Comparison of ENCODE assay signal across 31 mouse cellular contexts in the genomic region with DNA sequence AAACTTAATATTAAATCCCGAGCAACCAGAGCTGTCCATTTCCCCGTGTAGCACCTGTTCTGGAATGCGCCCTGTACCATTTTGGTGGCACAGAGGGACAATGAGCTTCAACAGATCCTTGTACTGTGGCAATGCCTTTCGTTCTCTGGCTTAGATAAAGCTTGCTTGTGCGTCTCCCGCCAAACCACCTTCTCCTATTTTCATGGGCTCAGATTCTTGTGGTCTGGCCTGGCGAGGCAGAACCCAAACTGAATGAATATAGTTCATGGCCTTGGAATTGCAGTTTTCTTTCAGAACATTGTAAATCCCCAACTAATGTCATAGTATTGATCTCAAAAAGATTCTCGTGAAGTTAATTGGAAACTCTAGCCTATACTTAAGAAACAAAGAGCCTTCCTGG.
"Had no signal": no experiment of that assay in that cellular context is flagged by ENCODE, and none has a peak within 500 bp of the region (broad histone marks: within the 10 kb centered on the region; RNA-seq: fewer than 3 reads in every experiment).

No protein-coding gene starts in this region.

- DNase-seq: left cerebral cortex, postnatal 4 days; liver; liver, embryonic 13.5 days; liver, postnatal 0 days; lung, adult 18-20 months; lung, adult 2 months; lung, embryonic 14.5 days; lung, postnatal 10 days; lung, postnatal 14 days; lung, postnatal 36 days; lung, postnatal 4 days; midbrain, embryonic 14.5 days had no signal

- ATAC-seq: liver, embryonic 12.5 days; liver, postnatal 0 days; lung, postnatal 0 days; midbrain, embryonic 13.5 days; midbrain, embryonic 15.5 days; midbrain, embryonic 16.5 days had no signal

- H3K4me3 ChIP-seq: limb, embryonic 10.5 days; limb, embryonic 12.5 days; limb, embryonic 13.5 days; limb, embryonic 15.5 days; liver, embryonic 12.5 days; liver, embryonic 13.5 days; liver, embryonic 15.5 days; lung, embryonic 15.5 days; megakaryocyte, embryonic 14.5 days; midbrain, embryonic 10.5 days; midbrain, embryonic 12.5 days; midbrain, embryonic 13.5 days; midbrain, embryonic 15.5 days; myocyte had no signal

- H3K4me2 ChIP-seq: limb, embryonic 12.5 days; limb, embryonic 13.5 days; limb, embryonic 15.5 days; liver, embryonic 11.5 days; liver, embryonic 12.5 days; liver, embryonic 13.5 days; liver, embryonic 15.5 days; lung, embryonic 14.5 days; lung, embryonic 15.5 days; midbrain, embryonic 11.5 days; midbrain, embryonic 12.5 days; midbrain, embryonic 13.5 days; midbrain, embryonic 15.5 days had no signal

- H3K9me3 ChIP-seq: limb, embryonic 10.5 days; limb, embryonic 12.5 days; limb, embryonic 13.5 days; limb, embryonic 15.5 days; liver, embryonic 12.5 days; liver, embryonic 13.5 days; liver, embryonic 15.5 days; lung, embryonic 15.5 days; midbrain, embryonic 10.5 days; midbrain, embryonic 12.5 days; midbrain, embryonic 13.5 days; midbrain, embryonic 15.5 days had no signal

- H3K27ac ChIP-seq: limb, embryonic 10.5 days; limb, embryonic 12.5 days; limb, embryonic 13.5 days; limb, embryonic 15.5 days; liver, embryonic 12.5 days; liver, embryonic 13.5 days; liver, embryonic 14.5 days; liver, embryonic 15.5 days; lung, embryonic 15.5 days; macrophage; midbrain, embryonic 10.5 days; midbrain, embryonic 12.5 days; midbrain, embryonic 13.5 days; midbrain, embryonic 15.5 days had no signal

- H3K9ac ChIP-seq: limb, embryonic 12.5 days; limb, embryonic 13.5 days; limb, embryonic 15.5 days; liver, embryonic 12.5 days; liver, embryonic 13.5 days; liver, embryonic 14.5 days; liver, embryonic 15.5 days; liver, postnatal 0 days; lung, embryonic 14.5 days; lung, embryonic 15.5 days; midbrain, embryonic 12.5 days; midbrain, embryonic 13.5 days; midbrain, embryonic 15.5 days had no signal

- H3K4me1 ChIP-seq: limb, embryonic 12.5 days; limb, embryonic 13.5 days; liver, embryonic 12.5 days; liver, embryonic 13.5 days; liver, embryonic 15.5 days; lung, embryonic 15.5 days; megakaryocyte, embryonic 14.5 days; midbrain, embryonic 10.5 days; midbrain, embryonic 12.5 days; midbrain, embryonic 13.5 days; midbrain, embryonic 15.5 days had no signal

- H3K36me3 ChIP-seq: limb, embryonic 10.5 days; limb, embryonic 12.5 days; limb, embryonic 13.5 days; limb, embryonic 15.5 days; liver, embryonic 12.5 days; liver, embryonic 13.5 days; liver, embryonic 15.5 days; lung, embryonic 15.5 days; midbrain, embryonic 10.5 days; midbrain, embryonic 12.5 days; midbrain, embryonic 13.5 days; midbrain, embryonic 15.5 days had no signal

- H3K27me3 ChIP-seq: limb, embryonic 12.5 days; limb, embryonic 13.5 days; limb, embryonic 15.5 days; liver, embryonic 12.5 days; liver, embryonic 13.5 days; liver, embryonic 15.5 days; lung, embryonic 15.5 days; midbrain, embryonic 12.5 days; midbrain, embryonic 13.5 days; midbrain, embryonic 15.5 days had no signal
